Mouse (Mus musculus) kidney, adult 11 months (tissue): ENCODE measurements at regions not wholly inside any gene's neighbourhood (a gene's known extent, or its start where the extent isn't known, plus 50 kb on each side); places are given as distances from the start of the nearest gene placed in this dataset.

ENCODE experiments used
- DNase-seq: peaks from one replicate; pipeline ENCODE4 v3.0.0; 2022

GRCm38 (mm10) chrX:140164859-140165258, 102.2 kb downstream of the Pih1h3b start:
- no peak for DNase-seq

GRCm38 (mm10) chrX:140165966-140166365, 103.3 kb downstream of the Pih1h3b start:
- peak; percentile 23 for DNase-seq

- DNase-seq: no peak
These were observed 117.2 kb downstream of the Pih1h3b start for GRCm38 (mm10) chrX:140179850-140180249.

- no peak for DNase-seq
These were observed 120.3 kb downstream of the Pih1h3b start for GRCm38 (mm10) chrX:140183003-140183402.

GRCm38 (mm10) chrX:140203676-140204075, 138.4 kb upstream of the Frmpd3 start:
- no peak for DNase-seq

- no peak for DNase-seq
These were observed 133.3 kb upstream of the Frmpd3 start for GRCm38 (mm10) chrX:140208791-140209190.

- DNase-seq: no peak
These were observed 129.3 kb upstream of the Frmpd3 start for GRCm38 (mm10) chrX:140212644-140213361.

GRCm38 (mm10) chrX:140214198-140214849, 127.7 kb upstream of the Frmpd3 start:
- DNase-seq: no peak

GRCm38 (mm10) chrX:140255790-140256189, 86.3 kb upstream of the Frmpd3 start:
- no peak for DNase-seq

GRCm38 (mm10) chrX:140269742-140270457, 72.2 kb upstream of the Frmpd3 start:
- DNase-seq: no peak

GRCm38 (mm10) chrX:140277327-140277947, 64.6 kb upstream of the Frmpd3 start:
- DNase-seq: no peak

GRCm38 (mm10) chrX:140277978-140278729, 63.9 kb upstream of the Frmpd3 start:
- no peak for DNase-seq

GRCm38 (mm10) chrX:140279266-140279665, 62.8 kb upstream of the Frmpd3 start:
- DNase-seq: no peak

GRCm38 (mm10) chrX:140280016-140280415, 62.0 kb upstream of the Frmpd3 start:
- no peak for DNase-seq
